Comparison of ENCODE assay signal across 20 mouse cellular contexts in the genomic region with DNA sequence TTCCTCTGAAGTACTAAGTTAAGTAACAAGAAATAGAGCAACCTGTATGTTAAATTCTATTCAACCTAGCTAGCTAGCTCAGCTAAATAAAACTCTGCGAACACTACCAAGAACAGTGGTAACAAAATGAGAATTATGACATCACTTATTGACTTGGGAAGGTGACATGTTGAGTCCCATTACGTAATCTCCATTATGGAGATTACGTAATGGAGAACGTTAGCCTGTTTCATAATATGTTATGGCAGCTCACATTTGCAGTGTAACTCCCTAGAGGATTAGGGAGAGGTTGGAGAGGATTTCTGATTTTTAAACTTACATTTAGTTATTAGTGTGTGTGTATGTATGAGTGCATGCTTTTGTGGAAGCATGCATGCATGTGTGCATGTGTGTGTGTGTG. TPM values are rescaled to one million over a fixed set of nuclear protein-coding genes. Genes with fewer than 3 reads are reported as not detected.
DNase-seq lines count a peak whose midpoint lies in the region; ATAC-seq and TF ChIP-seq lines count a peak whose summit lies in the region.
"Had no signal": no experiment of that assay in that cellular context is flagged by ENCODE, and none has a peak within 500 bp of the region (broad histone marks: within the 10 kb centered on the region; RNA-seq: fewer than 3 reads in every experiment).

No protein-coding gene starts in this region.

- ATAC-seq in liver, postnatal 0 days = peak; percentile 75
- ATAC-seq in liver, embryonic 11.5 days (replicated peaks; ENCODE audit: low FRiP score) = no peak
- peak; percentile 72 for ATAC-seq in megakaryocyte, adult 5-6 weeks (ENCODE audit: poor library complexity, severe bottlenecking)
- ATAC-seq in midbrain, embryonic 13.5 days = no peak
- ATAC-seq: forebrain, embryonic 13.5 days; forebrain, postnatal 0 days; hindbrain, postnatal 0 days had no signal

- no peak for TF ChIP-seq CTCF in liver, postnatal 0 days (IDR thresholded peaks at IDR 0.05; ENCODE audit: low read depth)

- no peaks in the 10 kb centered on the region for H3K9me3 ChIP-seq in liver, postnatal 0 days (ENCODE audit: low read length)
- no peaks in the 10 kb centered on the region for H3K9me3 ChIP-seq in liver, embryonic 11.5 days (ENCODE audit: control insufficient read depth, low read length)
- H3K9me3 ChIP-seq in midbrain, embryonic 13.5 days = no peaks in the 10 kb centered on the region
- H3K9me3 ChIP-seq: embryonic facial prominence, embryonic 10.5 days; forebrain, embryonic 13.5 days; heart, embryonic 10.5 days; hindbrain, embryonic 13.5 days had no signal

- no peaks in the 10 kb centered on the region for H3K36me3 ChIP-seq in liver, postnatal 0 days (replicated peaks; ENCODE audit: insufficient read depth, low read length)
- H3K36me3 ChIP-seq in liver, embryonic 11.5 days (ENCODE audit: control insufficient read depth, insufficient read depth, low read length) = no peaks in the 10 kb centered on the region
- no peaks in the 10 kb centered on the region for H3K36me3 ChIP-seq in midbrain, embryonic 13.5 days
- H3K36me3 ChIP-seq: embryonic facial prominence, embryonic 10.5 days; heart, embryonic 10.5 days; hindbrain, embryonic 13.5 days had no signal

- DNase-seq in liver, postnatal 0 days = no peak
- no peak for DNase-seq in liver, embryonic 11.5 days (ENCODE audit: low spot score)
- DNase-seq in adipocyte (ENCODE audit: low spot score) = peak; percentile 63
- no peak for DNase-seq in cerebellum, postnatal 25 days
- no peak for DNase-seq in urinary bladder, postnatal 36 days (ENCODE audit: low spot score in 2 of 2)
- DNase-seq: adrenal gland, postnatal 14 days; cerebellum, adult 11-12 months; cerebellum, adult 9-10 months; cerebellum, postnatal 36 days; forebrain, postnatal 0 days; gastrocnemius, postnatal 14 days; heart, adult 18-20 months; heart, postnatal 10 days had no signal

- no peak overlapping the region for H3K4me3 ChIP-seq in liver, postnatal 0 days (ENCODE audit: low read depth, low read length)
- no peak overlapping the region for H3K4me3 ChIP-seq in liver, embryonic 11.5 days (ENCODE audit: low read depth, low read length)
- H3K4me3 ChIP-seq in midbrain, embryonic 13.5 days (replicated peaks) = no peak overlapping the region
- H3K4me3 ChIP-seq: embryonic facial prominence, embryonic 10.5 days; forebrain, embryonic 13.5 days; heart, embryonic 10.5 days; hindbrain, embryonic 13.5 days had no signal

- no peaks in the 10 kb centered on the region for H3K27me3 ChIP-seq in liver, postnatal 0 days (ENCODE audit: insufficient read depth, low read length)
- H3K27me3 ChIP-seq in liver, embryonic 11.5 days (replicated peaks; ENCODE audit: control insufficient read depth, insufficient read depth, low read length) = no peaks in the 10 kb centered on the region
- H3K27me3 ChIP-seq in midbrain, embryonic 13.5 days = no peaks in the 10 kb centered on the region
- H3K27me3 ChIP-seq: forebrain, embryonic 13.5 days; hindbrain, embryonic 13.5 days had no signal

- no peak overlapping the region for H3K4me2 ChIP-seq in liver, postnatal 0 days (ENCODE audit: low read depth, low read length)
- H3K4me2 ChIP-seq in liver, embryonic 11.5 days = no peak overlapping the region
- H3K4me2 ChIP-seq in midbrain, embryonic 13.5 days (replicated peaks) = no peak overlapping the region
- H3K4me2 ChIP-seq: forebrain, embryonic 13.5 days; hindbrain, embryonic 13.5 days had no signal

- no peak overlapping the region for H3K9ac ChIP-seq in liver, postnatal 0 days (replicated peaks)
- no peak overlapping the region for H3K9ac ChIP-seq in liver, embryonic 11.5 days (ENCODE audit: low read depth, low read length)
- H3K9ac ChIP-seq in midbrain, embryonic 13.5 days (replicated peaks) = no peak overlapping the region
- H3K9ac ChIP-seq: forebrain, embryonic 13.5 days; forebrain, postnatal 0 days; hindbrain, embryonic 13.5 days had no signal

- H3K27ac ChIP-seq in liver, postnatal 0 days (ENCODE audit: low read depth) = no peak overlapping the region
- no peak overlapping the region for H3K27ac ChIP-seq in liver, embryonic 11.5 days (ENCODE audit: low read depth, low read length)
- no peak overlapping the region for H3K27ac ChIP-seq in midbrain, embryonic 13.5 days
- H3K27ac ChIP-seq: embryonic facial prominence, embryonic 10.5 days; forebrain, embryonic 13.5 days; heart, embryonic 10.5 days; hindbrain, embryonic 13.5 days; hindbrain, postnatal 0 days had no signal

- H3K4me1 ChIP-seq in liver, postnatal 0 days (ENCODE audit: insufficient read depth) = no peaks in the 10 kb centered on the region
- H3K4me1 ChIP-seq in liver, embryonic 11.5 days (replicated peaks; ENCODE audit: control insufficient read depth, insufficient read depth, low read length) = no peaks in the 10 kb centered on the region
- H3K4me1 ChIP-seq in midbrain, embryonic 13.5 days (replicated peaks) = no peaks in the 10 kb centered on the region
- H3K4me1 ChIP-seq: embryonic facial prominence, embryonic 10.5 days; forebrain, embryonic 13.5 days; heart, embryonic 10.5 days; hindbrain, embryonic 13.5 days had no signal

- 47% methylated on average over 4 of the region's 4 CpGs for WGBS in liver, postnatal 0 days (ENCODE audit: insufficient replicate concordance)
- 78% methylated on average over 4 of the region's 4 CpGs for whole genome bisulfite sequencing in liver, embryonic 11.5 days
- WGBS in midbrain, embryonic 13.5 days = 82% methylated on average over 4 of the region's 4 CpGs

- TF ChIP-seq EP300 in liver, postnatal 0 days (IDR thresholded peaks at IDR 0.05; ENCODE audit: low read depth) = no peak

RNA-seq across cellular contexts. Expression of gene Cacnb2, which starts 13.3 kb away (rescaled TPM):
- polyA plus RNA-seq in liver, postnatal 0 days (2015; fragmentation: Nextera tagmentation; extraction: Ambion mirVana) = 0.11 and 0.24 TPM in 2 replicates
- polyA plus RNA-seq in liver, embryonic 11.5 days (2014; fragmentation: Nextera tagmentation; extraction: Ambion mirVana) = 0.44 and 0.95 TPM in 2 replicates
- 0.36 and 1.6 TPM in 2 replicates for total RNA-seq in megakaryocyte, adult 5-6 weeks (2015)
- 0.73 and 0.77 TPM in 2 replicates for total RNA-seq in megakaryocyte, adult 5-6 weeks (2017)
- 3.3 and 3.9 TPM in 2 replicates for polyA plus RNA-seq in midbrain, embryonic 13.5 days (2015; fragmentation: Nextera tagmentation; extraction: Ambion mirVana)

Comparison
In these comparisons a context has a peak if more than half of its experiments do, and no peak if none do; other contexts are left out.
1. ATAC-seq: peak in liver, postnatal 0 days (single experiment) and megakaryocyte, adult 5-6 weeks (single experiment); none in liver, embryonic 11.5 days (single experiment) and midbrain, embryonic 13.5 days (single experiment).